Mouse (Mus musculus) limb, embryonic 13.5 days (tissue): ENCODE results near the gene Otor. TPM values are rescaled to one million over a fixed set of nuclear protein-coding genes. Genes with fewer than 3 reads are reported as not detected.

Source experiments
- polyA plus RNA-seq: library from polyadenylated mRNA; unstranded; fragments of >200 nt; fragmentation: Nextera tagmentation; extraction: Ambion mirVana; gene quantifications from 2 replicates; pipeline ENCODE4 v1.2.1, GENCODE M21; 2015

Gene Otor
- polyA plus RNA-seq, 1 experiment from 2014 or later: 15.4 TPM

Other genes starting within 250 kb of the Otor start
- gene Kif16b, start 176.9 kb upstream of the Otor start, polyA plus RNA-seq: 9.6 and 11.2 TPM in 2 replicates
- 97.3 and 103 TPM in 2 replicates for gene Snrpb2, start 15.4 kb upstream of the Otor start, polyA plus RNA-seq